Mouse (Mus musculus) forelimb bud, embryonic 11.5 days (tissue): Measurements from ENCODE around the gene 1700067K01Rik.

Experiments used
- DNase-seq: peaks from one replicate; pipeline ENCODE4 v3.0.0-alpha.2; 2012; ENCODE audit warnings: low read depth, low spot score

The 1700067K01Rik gene

DNA sequence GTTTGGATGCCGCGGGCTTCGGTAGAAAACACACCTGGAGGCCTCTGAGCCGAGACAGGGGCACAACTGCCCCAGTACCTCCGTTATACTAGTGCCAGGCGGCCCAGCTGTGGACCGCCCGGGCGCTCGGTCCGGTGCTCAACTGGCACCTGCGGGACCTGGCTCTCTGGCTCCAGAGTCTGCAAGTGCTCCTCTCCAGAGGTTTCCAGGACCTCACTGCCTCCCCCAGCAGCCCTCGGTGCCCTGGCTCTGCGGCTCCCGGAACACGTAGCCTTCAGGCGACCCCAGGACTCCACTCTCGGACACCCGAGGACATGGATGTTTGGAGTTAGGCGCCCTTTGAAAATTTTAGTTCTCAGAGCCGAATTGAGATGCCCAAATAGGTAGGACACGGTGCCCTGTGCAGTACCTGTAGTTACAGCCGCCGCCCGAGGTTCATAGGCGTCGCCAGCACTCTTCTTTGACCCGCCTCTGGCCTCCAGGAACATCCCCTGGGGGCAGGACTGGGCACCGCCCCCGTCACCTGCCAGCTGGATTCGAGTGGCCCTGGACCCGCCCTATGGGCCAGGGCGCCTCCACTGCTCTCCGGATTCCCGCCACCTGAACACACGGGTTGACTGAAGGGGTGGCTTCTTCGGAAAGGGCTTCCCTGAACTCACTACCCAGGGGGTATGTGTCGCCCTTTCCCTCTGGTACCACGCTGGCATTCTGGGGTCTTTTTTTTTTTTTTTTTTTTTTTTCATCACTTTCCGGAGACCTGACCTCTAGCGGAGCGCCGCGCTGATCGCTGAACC lies 10.6 kb downstream of the 1700067K01Rik start, which contains the start of gene 2210011C24Rik:
2210011C24Rik (minus strand) TSS at position 467 of the 794 bp plus-strand sequence.
- no peak for DNase-seq

DNA sequence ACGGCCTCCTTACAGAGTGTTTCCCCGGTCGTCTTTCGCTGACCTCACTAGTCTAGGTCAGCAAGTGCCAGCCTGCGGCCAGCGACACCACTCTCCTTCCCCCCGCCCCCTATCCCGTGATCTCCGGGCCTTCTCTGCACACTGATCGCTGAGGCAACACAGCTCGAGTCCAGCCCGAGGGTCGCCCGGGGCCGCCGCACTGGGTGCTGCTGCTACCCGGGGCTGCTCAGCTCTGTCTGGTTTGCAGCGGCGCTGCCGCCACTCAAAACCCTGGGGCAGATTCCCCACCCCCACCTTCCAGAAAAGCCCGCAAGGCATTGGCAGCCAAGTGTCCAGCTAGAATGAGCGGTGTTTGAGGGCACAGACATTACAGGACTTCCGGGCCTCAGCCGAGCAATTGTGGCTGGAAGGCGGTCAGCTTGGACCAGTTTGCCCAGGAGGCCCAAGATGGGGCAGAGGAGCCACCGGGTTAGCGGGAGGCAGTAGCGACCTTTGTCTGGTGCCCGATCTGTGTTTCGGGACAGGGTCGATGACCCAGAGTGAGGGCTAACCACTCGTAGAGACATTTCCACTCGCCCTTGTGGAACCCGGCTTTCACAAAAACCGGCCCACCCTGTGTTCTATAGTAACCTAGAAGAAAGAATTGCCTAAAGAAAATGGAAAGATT lies 11.3 kb downstream of the 1700067K01Rik start:
- no peak for DNase-seq

GRCm38 (mm10) chr8:84015833-84016232 lies 14.5 kb downstream of the 1700067K01Rik start:
- DNase-seq: no peak

- no peak for DNase-seq
Measured at GRCm38 (mm10) chr8:84019738-84020137, 18.4 kb downstream of the 1700067K01Rik start.

DNA sequence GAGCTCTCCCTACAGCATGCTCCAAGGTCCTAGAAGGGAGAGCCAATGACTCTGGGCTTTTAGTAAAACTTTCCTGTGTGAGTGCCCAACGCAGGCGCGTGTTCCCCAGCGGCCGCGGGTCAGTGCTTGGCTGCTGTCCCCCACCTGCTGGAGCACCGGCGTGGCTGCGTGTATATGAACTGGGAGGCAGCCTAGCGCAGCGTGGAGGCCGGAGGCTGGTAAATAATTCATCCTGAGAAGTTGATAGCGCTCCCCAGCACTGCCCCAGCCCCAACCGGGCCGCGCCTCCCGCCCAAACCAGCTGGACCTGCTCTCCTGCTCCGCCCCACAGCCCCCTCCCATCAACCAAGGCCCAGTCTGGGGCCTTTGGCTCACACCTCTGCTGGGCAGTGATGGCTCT lies 19.8 kb downstream of the 1700067K01Rik start, which contains the start of gene Palm3:
Palm3 (plus strand) TSS at position 376 of the 400 bp plus-strand sequence.
- DNase-seq: no peak

DNA sequence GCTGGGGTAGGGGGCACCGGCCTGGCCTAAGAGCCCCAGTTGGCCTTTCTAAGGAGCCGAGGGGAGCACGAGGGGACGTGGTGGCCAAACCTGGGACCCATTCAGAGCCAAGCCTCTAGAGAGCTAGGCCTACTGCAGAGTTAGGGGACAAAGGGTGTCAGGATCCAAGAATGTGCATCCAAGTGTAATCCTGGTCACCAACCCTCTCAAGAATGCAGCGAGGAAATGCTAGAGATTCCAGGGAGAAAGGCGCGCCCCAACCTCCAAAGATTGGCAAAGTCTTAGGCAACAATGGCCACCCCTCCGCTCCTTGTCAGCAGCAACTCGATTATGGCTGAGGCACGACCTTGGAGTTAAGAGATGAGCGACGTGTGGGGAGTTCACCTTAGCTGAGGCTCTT lies 20.3 kb downstream of the 1700067K01Rik start:
- no peak for DNase-seq

- no peak for DNase-seq
Measured at GRCm38 (mm10) chr8:84023085-84023484, 21.8 kb downstream of the 1700067K01Rik start.

DNA sequence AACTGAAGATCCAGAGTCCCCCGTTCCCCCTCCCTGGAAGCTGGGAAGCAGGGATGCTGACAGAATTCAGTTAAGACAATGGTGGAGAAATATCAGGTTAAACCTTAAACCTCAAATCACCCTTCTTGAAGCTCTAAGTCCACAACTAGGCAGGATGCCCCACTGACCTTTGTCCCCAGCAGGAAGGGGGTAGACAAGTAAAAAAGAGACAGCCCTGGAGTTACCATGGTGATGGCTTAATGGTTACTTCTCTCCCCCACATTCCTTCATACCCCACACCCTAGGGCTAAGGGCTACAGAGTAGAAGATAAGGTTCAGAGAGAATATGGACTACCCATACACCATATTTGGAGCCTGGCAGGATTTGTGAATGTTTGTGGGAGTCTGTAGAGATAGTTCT lies 22.3 kb downstream of the 1700067K01Rik start:
- DNase-seq: no peak

DNA sequence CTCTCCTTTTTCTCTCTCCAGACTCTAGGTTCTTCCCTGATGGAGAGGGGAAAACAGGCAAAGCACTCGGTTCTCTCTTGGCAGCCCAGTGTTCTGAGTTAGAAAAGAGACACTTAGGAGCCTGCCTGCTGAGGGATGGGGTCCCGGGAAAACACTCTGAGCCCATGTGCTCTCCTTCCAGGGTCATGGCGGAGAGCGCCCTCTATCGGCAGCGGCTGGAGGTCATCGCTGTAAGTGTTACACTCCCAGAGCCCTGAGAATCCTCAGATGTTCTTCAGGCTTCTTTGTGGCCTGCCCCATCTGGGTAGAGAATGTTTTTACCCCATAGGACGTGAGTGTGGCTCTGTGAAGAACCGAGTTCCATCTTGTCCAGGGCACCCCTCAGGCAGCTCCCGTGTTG lies 22.9 kb downstream of the 1700067K01Rik start:
- DNase-seq: peak; percentile 62

DNA sequence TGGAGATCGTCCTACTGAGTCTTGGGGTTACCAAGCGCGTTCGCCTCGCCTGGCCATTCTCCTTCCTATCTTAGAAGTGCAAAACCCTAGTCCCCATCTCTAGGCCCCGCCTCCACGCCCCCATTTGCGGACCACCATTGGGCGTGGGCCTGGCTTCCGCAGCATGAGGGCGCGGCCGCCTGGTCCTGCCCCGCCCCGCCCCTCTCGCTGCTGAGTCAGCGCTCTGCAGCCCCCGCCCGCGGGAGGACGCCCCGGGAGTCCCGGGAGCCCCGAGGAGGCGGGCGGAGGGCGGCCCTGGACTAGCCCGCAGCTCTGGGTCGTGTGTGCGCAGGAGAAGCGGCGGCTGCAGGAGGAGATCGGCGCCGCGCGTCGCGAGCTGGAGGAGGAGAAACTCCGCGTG lies 24.6 kb downstream of the 1700067K01Rik start:
- no peak for DNase-seq

DNA sequence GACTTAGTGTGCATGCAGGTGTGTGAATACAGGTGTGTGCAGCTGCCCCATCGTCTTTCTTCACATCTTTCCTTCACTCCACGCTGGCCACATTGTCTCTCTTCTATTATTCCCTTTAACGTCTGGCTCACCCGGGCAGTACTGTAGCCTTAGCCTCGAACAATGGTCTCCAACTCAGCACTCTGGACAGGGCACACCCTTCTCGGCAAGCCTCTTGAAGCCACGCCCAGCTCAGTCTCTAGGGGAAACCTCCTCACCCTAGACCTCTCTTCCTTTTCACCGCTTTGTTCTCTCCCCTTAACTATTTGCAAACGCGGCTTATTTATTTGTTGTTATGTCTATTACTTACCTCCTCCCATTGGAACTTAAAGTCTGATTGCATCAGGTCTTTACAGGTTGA lies 26.1 kb downstream of the 1700067K01Rik start:
- DNase-seq: no peak

- DNase-seq: no peak
Measured at GRCm38 (mm10) chr8:84029272-84029671, 28.0 kb downstream of the 1700067K01Rik start.

- no peak for DNase-seq
Measured at GRCm38 (mm10) chr8:84032777-84033176, 31.5 kb downstream of the 1700067K01Rik start.

- no peak for DNase-seq
Measured at GRCm38 (mm10) chr8:84038015-84038414, 36.7 kb downstream of the 1700067K01Rik start.

DNA sequence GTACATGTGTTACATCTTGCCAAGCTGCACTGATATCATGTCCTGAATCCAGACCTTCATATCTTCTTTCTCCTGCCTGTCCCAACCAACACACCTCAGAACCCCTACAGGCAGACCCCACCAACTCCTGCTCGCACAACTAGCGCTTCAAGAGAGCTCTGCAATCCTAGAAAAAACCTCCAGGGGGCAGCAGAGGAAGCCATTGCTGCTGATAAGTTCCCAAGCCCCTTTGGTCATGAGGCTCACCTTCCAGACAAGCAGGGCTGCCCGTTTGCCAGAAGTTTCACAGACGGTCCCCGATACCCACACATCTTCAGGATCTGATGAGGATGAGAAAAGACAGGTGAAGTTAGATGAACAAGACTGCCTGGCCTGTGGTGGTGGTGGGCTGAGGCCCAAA lies 37.7 kb downstream of the 1700067K01Rik start:
- DNase-seq: peak; percentile 84

- DNase-seq: peak; percentile 53
Measured at GRCm38 (mm10) chr8:84042066-84042947, 41.0 kb downstream of the 1700067K01Rik start, which contains the start of gene Il27ra. Gene Il27ra (minus strand): TSS chr8:84042589.

GRCm38 (mm10) chr8:84042948-84043342 lies 41.6 kb downstream of the 1700067K01Rik start:
- no peak for DNase-seq

DNA sequence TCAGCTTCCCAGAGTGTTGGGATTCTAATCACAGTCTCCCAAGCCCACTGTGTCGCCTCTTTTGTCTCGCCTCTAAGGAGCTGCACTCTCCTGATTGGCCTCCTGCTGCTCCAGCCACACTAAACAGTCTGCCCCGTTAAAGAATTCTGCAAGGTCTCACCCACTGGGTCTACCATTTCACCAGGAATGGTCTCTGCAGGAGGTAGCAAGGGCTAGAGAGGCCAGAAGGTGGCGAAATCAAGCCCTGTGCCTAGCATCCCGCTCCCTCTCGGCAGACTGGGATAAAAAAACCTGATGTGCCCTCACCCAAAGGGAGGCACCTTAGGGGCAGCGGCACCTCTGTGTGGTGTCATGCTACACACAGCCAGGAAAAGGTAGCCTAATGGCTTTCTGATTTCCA lies 42.8 kb downstream of the 1700067K01Rik start:
- no peak for DNase-seq

DNA sequence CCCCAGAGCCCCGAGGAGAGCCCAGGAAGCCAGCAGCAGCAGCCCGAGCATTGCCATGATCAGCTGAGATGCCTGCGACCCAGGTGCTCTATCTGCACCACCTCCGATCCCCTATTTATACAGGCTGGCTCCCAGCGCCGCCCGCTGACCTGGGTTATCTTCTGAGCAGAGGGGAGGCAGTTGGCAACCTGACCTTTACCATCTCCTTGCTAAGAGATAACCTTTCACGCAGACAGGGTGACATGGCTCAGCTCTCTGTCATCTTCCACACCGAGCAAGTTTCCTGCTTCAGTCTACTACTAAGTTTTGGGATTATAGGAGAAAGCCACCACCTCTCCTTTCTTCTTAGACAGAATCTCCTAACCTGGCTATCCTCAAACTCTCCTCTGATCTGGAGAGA lies 43.6 kb downstream of the 1700067K01Rik start, which contains the start of gene Rln3:
Rln3 (minus strand) TSS at position 101 of the 400 bp plus-strand sequence.
- no peak for DNase-seq

GRCm38 (mm10) chr8:84046505-84046904 lies 45.2 kb downstream of the 1700067K01Rik start:
- DNase-seq: no peak

- no peak for DNase-seq
Measured at GRCm38 (mm10) chr8:84048171-84048570, 46.9 kb downstream of the 1700067K01Rik start.

DNA sequence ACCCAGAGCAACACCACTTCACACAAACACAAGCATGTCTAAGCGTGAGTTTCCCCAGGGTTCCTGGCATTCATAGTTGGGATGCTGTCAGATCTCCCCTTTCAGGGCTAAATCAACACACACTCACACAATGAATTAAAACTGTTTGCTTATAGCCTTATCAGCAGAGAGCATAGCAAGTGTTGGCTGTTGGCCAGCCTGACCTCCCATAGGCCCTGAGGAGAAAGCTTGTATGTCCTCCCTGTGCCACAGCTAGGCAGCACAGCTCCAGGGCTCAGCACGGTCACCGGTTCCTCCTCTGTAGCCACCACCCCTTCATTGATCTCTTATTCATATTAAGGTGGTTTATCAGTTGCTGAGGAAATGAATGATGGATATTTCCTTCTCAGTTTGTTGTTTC lies 51.4 kb downstream of the 1700067K01Rik start:
- DNase-seq: no peak
